Mouse (Mus musculus): ENCODE results near the gene Ssr2. TPM values are rescaled to one million over a fixed set of nuclear protein-coding genes. Genes with fewer than 3 reads are reported as not detected.

The Ssr2 gene
- total RNA-seq, 1 experiment, result 827 TPM

DNA sequence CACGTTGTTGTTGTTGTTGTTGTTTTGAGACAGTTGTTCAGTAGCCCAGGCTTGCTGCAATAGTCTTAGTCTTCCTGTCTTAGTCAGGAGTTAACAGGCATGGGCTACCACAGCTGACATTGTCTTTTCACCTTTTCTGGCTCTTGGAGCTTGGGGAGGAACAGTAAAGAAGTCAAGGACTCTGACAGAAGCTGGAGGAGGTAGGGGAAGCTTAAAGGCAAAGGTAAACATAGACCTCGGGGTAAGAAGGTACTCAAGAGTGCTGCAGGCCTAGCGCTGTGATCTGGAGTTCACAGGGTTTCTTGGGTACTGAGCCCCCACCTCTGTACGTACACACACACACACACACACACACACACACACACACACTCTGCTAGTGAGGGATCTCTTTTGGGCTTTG lies 53.1 kb downstream of the Ssr2 start:
- TF ChIP-seq ZNF384 (IDR thresholded peaks at IDR 0.05; ENCODE audit: low read depth, low read length), result no peak
- TF ChIP-seq HCFC1 (IDR thresholded peaks at IDR 0.05; ENCODE audit: borderline replicate concordance, insufficient read depth, low read length), result no peak
- no peak for TF ChIP-seq ZC3H11A (IDR thresholded peaks at IDR 0.05; ENCODE audit: borderline replicate concordance, low read depth, low read length)
- no peak for TF ChIP-seq MAFK (IDR thresholded peaks at IDR 0.05; ENCODE audit: insufficient read depth, low read depth, low read length)
- no peak for TF ChIP-seq CHD2 (IDR thresholded peaks at IDR 0.05; ENCODE audit: low read depth, low read length)
- Histone ChIP-seq H3K4me1 (ENCODE audit: control insufficient read depth in 2 of 2, insufficient read depth in 2 of 2, low read length in 2 of 2, poor library complexity in 1 of 2) (peaks cover 4 to 42% of the 10 kb centered on the region in 2 experiments; a peak in 3 of 4 replicates), H3K4me3 (ENCODE audit: insufficient read depth in 1 of 2, low read depth in 1 of 2, low read length in 2 of 2, poor library complexity in 1 of 2, severe bottlenecking in 1 of 2) (no peak overlapping the region), H3K9me3 (ENCODE audit: control insufficient read depth, insufficient read depth, low read depth, low read length) (no peaks in the 10 kb centered on the region), H3K27ac (ENCODE audit: insufficient read depth, low read depth, low read length, poor library complexity, severe bottlenecking) (no peak overlapping the region), H3K36me3 (ENCODE audit: control insufficient read depth, insufficient read depth, low read length, poor library complexity, severe bottlenecking) (peaks cover 55% of the 10 kb centered on the region; the same call in 1 of the 2 replicates), H3K9ac (ENCODE audit: insufficient read depth, low read depth, low read length, poor library complexity, severe bottlenecking) (no peak overlapping the region)
- in situ Hi-C loops (cut with MboI; ENCODE audit: low sequenced_read_pairs in 2 of 2, unreplicated experiment in 2 of 2), result no loop called here
- no peak for DNase-seq (ENCODE audit: low read depth, low spot score)

- no peak for TF ChIP-seq HCFC1 (IDR thresholded peaks at IDR 0.05; ENCODE audit: borderline replicate concordance, insufficient read depth, low read length)
- no peak for TF ChIP-seq ZNF384 (IDR thresholded peaks at IDR 0.05; ENCODE audit: low read depth, low read length)
- TF ChIP-seq MAFK (IDR thresholded peaks at IDR 0.05; ENCODE audit: insufficient read depth, low read depth, low read length), result no peak
- no peak for TF ChIP-seq CHD2 (IDR thresholded peaks at IDR 0.05; ENCODE audit: low read depth, low read length)
- TF ChIP-seq ZC3H11A (IDR thresholded peaks at IDR 0.05; ENCODE audit: borderline replicate concordance, low read depth, low read length), result no peak
- Histone ChIP-seq H3K9ac (ENCODE audit: insufficient read depth, low read depth, low read length, poor library complexity, severe bottlenecking) (no peak overlapping the region), H3K4me3 (ENCODE audit: insufficient read depth in 1 of 2, low read depth in 1 of 2, low read length in 2 of 2, poor library complexity in 1 of 2, severe bottlenecking in 1 of 2) (no peak overlapping the region), H3K27ac (ENCODE audit: insufficient read depth, low read depth, low read length, poor library complexity, severe bottlenecking) (no peak overlapping the region), H3K36me3 (ENCODE audit: control insufficient read depth, insufficient read depth, low read length, poor library complexity, severe bottlenecking) (peaks cover 59% of the 10 kb centered on the region), H3K4me1 (ENCODE audit: control insufficient read depth in 2 of 2, insufficient read depth in 2 of 2, low read length in 2 of 2, poor library complexity in 1 of 2) (peaks cover 4 to 38% of the 10 kb centered on the region in 2 experiments; a peak in 3 of 4 replicates), H3K9me3 (ENCODE audit: control insufficient read depth, insufficient read depth, low read depth, low read length) (no peaks in the 10 kb centered on the region)
- DNase-seq (ENCODE audit: low read depth, low spot score), result no peak
- in situ Hi-C loops (cut with MboI; ENCODE audit: low sequenced_read_pairs in 2 of 2, unreplicated experiment in 2 of 2), result no loop called here
These were observed 53.6 kb downstream of the Ssr2 start for GRCm38 (mm10) chr3:88629244-88629643.

GRCm38 (mm10) chr3:88630018-88630417 lies 54.3 kb downstream of the Ssr2 start:
- in situ Hi-C loops (cut with MboI; ENCODE audit: low sequenced_read_pairs in 2 of 2, unreplicated experiment in 2 of 2), result no loop called here
- no peak overlapping the region for H3K9ac ChIP-seq (ENCODE audit: insufficient read depth, low read depth, low read length, poor library complexity, severe bottlenecking)
- peaks cover 4 to 36% of the 10 kb centered on the region in 2 experiments; a peak in 3 of 4 replicates for H3K4me1 ChIP-seq (ENCODE audit: control insufficient read depth in 2 of 2, insufficient read depth in 2 of 2, low read length in 2 of 2, poor library complexity in 1 of 2)
- no peak for DNase-seq (ENCODE audit: low read depth, low spot score)
- H3K4me3 ChIP-seq (ENCODE audit: insufficient read depth in 1 of 2, low read depth in 1 of 2, low read length in 2 of 2, poor library complexity in 1 of 2, severe bottlenecking in 1 of 2), result no peak overlapping the region
- no peak overlapping the region for H3K27ac ChIP-seq (ENCODE audit: insufficient read depth, low read depth, low read length, poor library complexity, severe bottlenecking)
- TF ChIP-seq ZC3H11A (IDR thresholded peaks at IDR 0.05; ENCODE audit: borderline replicate concordance, low read depth, low read length), result no peak
- no peak for TF ChIP-seq MAFK (IDR thresholded peaks at IDR 0.05; ENCODE audit: insufficient read depth, low read depth, low read length)
- TF ChIP-seq HCFC1 (IDR thresholded peaks at IDR 0.05; ENCODE audit: borderline replicate concordance, insufficient read depth, low read length), result no peak
- no peak for TF ChIP-seq ZNF384 (IDR thresholded peaks at IDR 0.05; ENCODE audit: low read depth, low read length)
- TF ChIP-seq CHD2 (IDR thresholded peaks at IDR 0.05; ENCODE audit: low read depth, low read length), result no peak
- H3K36me3 ChIP-seq (ENCODE audit: control insufficient read depth, insufficient read depth, low read length, poor library complexity, severe bottlenecking), result peaks cover 63% of the 10 kb centered on the region
- H3K9me3 ChIP-seq (ENCODE audit: control insufficient read depth, insufficient read depth, low read depth, low read length), result no peaks in the 10 kb centered on the region

DNA sequence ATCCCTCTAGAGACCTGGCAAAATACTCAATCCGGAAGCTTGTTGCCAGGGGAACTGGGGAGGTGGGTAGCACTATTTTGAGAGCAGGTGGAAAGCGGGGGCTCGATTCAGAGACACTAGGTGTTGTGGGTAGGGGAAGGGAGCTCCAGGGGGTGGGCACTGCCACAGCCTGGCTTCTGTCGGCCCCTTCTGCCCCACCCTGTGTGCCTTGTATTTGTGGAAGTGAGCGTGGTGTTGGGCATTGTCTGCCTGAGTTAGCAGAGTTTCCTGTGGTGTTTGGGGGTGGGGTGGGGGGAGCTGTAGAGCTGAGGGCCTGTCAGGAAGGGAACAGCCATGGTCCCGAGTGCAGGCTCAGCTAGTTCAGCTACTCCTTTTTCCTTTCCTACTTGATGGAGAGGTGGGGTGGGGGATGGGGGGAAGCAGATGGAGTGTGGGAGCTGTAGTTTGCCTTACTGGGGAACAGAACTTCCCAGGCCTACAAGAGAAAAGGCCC lies 55.2 kb downstream of the Ssr2 start:
- Histone ChIP-seq H3K4me1 (ENCODE audit: control insufficient read depth in 2 of 2, insufficient read depth in 2 of 2, low read length in 2 of 2, poor library complexity in 1 of 2) (peaks cover 4 to 39% of the 10 kb centered on the region in 2 experiments; a peak in 3 of 4 replicates), H3K36me3 (ENCODE audit: control insufficient read depth, insufficient read depth, low read length, poor library complexity, severe bottlenecking) (peaks cover 67% of the 10 kb centered on the region), H3K9me3 (ENCODE audit: control insufficient read depth, insufficient read depth, low read depth, low read length) (no peaks in the 10 kb centered on the region), H3K4me3 (ENCODE audit: insufficient read depth in 1 of 2, low read depth in 1 of 2, low read length in 2 of 2, poor library complexity in 1 of 2, severe bottlenecking in 1 of 2) (no peak overlapping the region), H3K9ac (ENCODE audit: insufficient read depth, low read depth, low read length, poor library complexity, severe bottlenecking) (no peak overlapping the region), H3K27ac (ENCODE audit: insufficient read depth, low read depth, low read length, poor library complexity, severe bottlenecking) (peak overlapping the region; percentile 16)
- no peak for TF ChIP-seq MAFK (IDR thresholded peaks at IDR 0.05; ENCODE audit: insufficient read depth, low read depth, low read length)
- TF ChIP-seq ZNF384 (IDR thresholded peaks at IDR 0.05; ENCODE audit: low read depth, low read length), result no peak
- no peak for TF ChIP-seq CHD2 (IDR thresholded peaks at IDR 0.05; ENCODE audit: low read depth, low read length)
- TF ChIP-seq HCFC1 (IDR thresholded peaks at IDR 0.05; ENCODE audit: borderline replicate concordance, insufficient read depth, low read length), result no peak
- TF ChIP-seq ZC3H11A (IDR thresholded peaks at IDR 0.05; ENCODE audit: borderline replicate concordance, low read depth, low read length), result no peak
- DNase-seq (ENCODE audit: low read depth, low spot score), result no peak
- in situ Hi-C loops (cut with MboI; ENCODE audit: low sequenced_read_pairs in 2 of 2, unreplicated experiment in 2 of 2), result no loop called here

Data from ES-E14 (cell line).